Mouse (Mus musculus): ENCODE results near the gene Gdf9.

GRCm38 (mm10) chr11:53477833-53478232 is 47.0 kb downstream of the Gdf9 start:
- TF ChIP-seq CTCF (IDR thresholded peaks at IDR 0.05; ENCODE audit: borderline replicate concordance, insufficient read depth, low read length): no peak
- no peak for TF ChIP-seq POLR2A (IDR thresholded peaks at IDR 0.05; ENCODE audit: low read depth, low read length)

Measured in embryonic fibroblast, embryonic 13.5 days (primary cell).